Mouse (Mus musculus): ENCODE results near the gene Them5.

The Them5 gene

DNA sequence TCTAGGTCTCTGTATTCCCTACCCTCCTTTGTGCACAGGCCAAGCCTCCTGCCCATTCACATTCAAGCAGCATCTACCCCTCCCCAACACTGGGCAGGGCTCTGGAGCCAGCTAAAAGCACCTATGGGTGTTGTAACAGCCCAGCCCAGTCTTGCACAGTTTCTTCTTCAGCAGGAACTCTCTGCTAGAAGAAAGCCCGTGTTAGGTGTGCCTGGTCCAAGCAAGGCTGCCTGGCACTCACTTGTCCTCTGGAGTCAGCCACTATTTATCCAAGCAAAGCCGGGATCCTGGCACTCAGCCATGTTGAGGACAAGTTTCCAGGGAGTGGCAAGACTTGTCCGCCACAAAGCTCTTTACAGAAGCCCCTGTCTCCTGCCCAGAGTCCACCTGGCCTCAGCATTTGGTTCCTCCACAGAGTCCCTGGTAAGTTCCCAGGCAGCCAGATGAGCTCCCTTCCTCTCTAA, at the start of gene Them5:
TSS of gene Them5 (plus strand) at position 141 of the 464 bp plus-strand sequence.
- in situ Hi-C loops (cut with MboI, MseI) = no loop called here

DNA sequence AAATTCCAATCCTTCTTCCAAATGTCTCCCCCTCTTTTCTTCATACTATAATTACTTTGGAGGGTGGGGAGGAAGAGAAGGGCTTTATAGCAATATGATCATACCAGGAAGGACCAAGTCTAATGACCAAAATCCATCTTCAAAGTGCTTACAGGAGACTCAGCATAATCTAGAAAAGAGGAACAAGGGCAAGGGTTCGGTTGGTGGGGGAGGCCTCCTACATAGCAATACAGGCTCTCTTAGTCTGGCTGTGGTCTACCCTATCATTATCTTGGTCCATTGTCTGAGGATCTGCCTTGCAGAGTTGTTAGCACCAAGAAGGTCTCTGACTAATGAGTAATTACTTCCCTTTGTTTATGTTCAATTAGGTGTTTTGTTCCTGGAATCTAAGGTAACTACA, 36.4 kb upstream of the Them5 start:
- in situ Hi-C loops (cut with MboI, MseI) = no loop called here

DNA sequence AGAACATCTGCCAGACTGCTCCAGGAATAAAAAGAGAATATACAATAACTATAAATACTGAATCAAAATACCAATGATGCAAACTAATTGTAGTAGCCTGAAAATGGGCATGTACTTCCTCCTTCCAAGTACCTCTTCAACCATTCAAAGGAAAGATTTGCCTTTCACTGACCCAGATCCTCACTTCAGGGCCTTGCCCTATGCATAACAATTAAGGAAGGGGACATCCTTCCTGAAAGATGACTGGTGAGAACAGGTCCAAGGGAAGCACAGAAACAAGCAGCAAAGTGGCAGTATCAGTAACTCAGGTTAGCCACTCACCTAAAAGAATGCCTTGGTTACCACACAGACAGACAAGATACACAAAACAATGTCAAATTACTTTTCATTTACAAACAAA, 34.9 kb upstream of the Them5 start:
- in situ Hi-C loops (cut with MboI, MseI) = no loop called here

DNA sequence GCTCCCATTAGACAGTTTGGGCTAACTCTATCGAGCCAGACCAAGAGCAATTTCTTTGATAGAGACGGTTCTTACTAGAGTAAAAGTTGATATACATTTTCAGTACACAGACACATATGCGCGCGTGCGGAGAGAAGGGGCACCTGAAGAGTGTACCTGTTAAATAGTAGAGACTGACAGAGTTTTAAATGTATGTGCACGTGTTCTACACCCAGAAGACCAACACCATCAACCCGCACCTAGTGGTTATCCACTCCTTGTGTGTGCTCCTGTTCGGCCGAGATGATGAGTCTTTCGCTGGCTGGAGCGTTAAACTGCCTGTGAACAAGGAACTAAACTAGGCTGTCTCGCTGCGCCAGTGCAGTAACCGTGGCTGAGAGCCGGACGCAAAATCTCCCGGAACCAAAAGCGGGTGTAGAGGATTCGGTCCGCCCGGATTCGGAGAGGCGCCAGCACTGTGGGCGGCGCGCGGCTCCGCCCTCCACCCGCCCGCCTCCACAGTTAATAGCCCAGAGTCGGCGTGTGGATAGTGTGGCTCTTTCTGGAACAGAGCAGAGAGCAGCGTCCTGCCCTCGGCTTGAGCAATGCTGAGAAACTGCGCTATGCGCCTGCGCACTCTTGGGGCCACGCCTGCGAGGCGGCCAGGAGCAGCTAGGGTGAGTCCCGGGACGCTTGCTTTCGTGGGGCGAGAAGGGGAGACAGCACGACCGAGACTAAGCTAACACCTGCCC, 32.1 kb upstream of the Them5 start, which contains the start of gene Them4:
TSS of gene Them4 (plus strand) at position 457 of the 731 bp plus-strand sequence.
- in situ Hi-C loops (cut with MboI, MseI) = no loop called here

DNA sequence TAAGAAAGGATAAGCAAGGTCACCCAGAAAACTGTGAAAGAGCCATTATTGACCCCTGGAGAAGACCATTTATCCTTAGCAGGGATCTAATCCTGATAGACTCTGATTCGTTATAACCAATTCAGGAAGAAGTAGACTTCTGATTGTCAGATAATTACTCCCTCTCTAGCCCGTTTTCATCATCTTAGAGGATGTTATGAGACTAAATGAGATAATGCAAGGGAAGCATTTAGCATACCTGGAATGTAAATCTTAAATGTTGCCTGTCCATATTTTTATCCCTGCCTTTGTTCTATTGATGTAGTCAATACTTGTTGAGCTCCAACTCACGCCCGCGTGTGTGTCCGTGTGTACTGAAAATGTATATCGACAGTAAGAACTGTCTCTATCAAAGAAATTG, 31.4 kb upstream of the Them5 start:
- in situ Hi-C loops (cut with MboI, MseI) = no loop called here

DNA sequence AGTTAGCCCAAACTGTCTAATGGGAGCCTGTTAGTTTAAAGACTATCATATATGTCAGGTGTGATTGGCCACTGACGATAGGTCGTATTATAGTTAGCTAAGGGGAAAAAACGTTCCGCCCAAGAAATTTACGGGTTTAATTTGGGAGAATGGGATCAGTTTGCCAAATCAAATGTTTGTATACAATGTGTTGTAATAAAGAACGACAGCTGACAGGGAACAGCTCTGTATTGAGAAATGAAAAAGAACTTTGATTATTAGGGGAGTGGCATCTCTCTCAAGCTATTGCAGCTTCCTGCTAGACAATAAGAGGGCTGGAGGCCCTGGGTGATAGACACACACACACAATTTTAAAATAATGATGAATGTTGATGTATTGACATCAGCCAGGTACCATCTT, 31.0 kb upstream of the Them5 start:
- in situ Hi-C loops (cut with MboI, MseI) = no loop called here

DNA sequence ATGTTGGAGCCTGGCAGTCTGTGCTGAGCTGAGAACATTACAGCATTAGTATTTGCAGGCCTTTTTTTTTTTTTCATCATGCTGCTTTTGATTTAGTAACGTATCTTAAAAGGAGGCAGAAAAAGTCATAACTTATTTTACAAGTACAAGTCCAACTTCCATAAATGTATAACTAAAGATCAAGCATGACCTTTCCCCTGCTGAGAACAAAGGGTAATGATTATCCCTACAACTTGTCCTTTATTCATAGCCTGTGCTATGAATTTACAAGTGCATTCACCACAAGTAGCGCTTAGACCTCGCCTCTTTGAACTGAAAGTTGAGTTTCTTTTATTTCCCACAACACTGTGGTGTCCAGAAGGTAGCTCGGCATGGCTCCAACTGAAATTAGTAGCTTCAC, 30.5 kb upstream of the Them5 start:
- in situ Hi-C loops (cut with MboI, MseI) = no loop called here

DNA sequence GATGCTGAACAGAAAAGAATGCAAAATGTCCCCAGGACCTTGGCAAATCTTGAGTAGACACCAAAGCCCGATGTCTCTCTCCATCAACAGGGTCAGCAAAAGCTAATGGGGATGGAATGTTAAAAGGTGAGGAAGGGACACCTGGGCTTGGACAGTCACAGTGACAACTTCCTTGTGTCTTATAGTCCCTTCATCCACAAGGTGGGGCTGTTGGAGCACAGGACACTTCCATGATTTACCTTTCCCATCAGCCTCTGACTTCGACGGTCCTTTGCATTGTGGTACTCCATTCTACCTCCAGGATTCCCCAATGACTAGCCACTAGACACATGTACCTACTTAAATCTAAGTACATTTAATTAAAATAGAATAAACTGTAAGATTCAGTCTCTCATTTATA, 13.2 kb upstream of the Them5 start:
- in situ Hi-C loops (cut with MboI, MseI) = no loop called here

DNA sequence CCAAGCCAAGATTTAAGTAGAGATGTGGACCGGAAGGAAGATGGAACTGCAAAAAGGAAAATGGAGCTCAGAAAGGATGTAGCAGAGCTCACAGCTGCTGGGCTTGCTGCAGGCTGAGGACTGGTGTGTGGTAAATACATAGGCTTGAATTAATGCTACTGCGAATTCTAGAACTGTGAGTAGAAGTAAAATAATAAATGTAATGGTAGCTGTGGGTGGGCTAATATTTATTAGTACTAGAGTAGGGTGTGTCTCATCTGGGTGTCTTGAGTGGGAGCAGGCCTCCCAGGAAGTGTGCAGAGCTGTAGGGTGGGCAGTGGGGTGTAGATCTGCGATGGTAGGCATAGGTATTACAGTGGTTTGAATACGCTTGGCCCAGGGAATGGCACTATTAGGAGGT, 7.5 kb upstream of the Them5 start:
- in situ Hi-C loops (cut with MboI, MseI) = no loop called here

DNA sequence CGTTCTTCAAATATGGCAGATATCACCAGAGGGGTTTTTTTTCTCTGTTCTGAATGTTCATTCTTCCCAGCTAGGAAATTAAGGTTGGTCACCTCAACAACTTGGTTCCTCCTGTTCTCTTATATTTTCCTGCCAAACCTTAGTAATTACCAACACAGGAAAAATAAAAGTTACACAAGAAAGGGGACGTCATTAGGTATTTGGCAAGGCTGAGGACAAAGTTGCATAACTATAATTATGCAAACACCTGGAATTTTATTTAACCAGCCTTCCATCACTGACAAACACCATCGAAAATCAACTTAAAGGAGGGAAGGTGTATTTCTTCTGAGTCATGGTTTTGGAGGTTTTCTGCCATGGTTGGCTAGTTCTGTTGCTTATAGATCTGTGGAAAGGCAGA, 3.4 kb upstream of the Them5 start:
- in situ Hi-C loops (cut with MboI, MseI) = no loop called here

DNA sequence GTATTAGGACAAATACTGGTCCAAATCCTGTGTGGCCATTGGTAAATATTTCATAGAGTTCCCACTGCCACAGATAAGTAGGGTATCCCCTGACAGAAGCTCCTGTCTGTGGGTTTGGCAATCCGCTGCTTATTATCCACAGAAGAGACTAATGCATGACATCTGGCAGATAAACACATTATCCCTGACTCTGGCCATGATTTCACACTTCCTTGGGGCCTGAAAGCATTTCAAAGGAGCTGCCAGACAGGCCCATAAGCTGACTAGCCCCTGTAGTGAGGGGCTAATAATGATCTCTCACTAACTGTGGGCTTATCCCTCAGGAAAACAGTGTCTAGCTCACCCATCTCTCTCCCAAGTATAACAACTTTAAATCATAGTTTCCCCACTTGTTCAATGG, 653 bp downstream of the Them5 start:
- in situ Hi-C loops (cut with MboI, MseI) = no loop called here

DNA sequence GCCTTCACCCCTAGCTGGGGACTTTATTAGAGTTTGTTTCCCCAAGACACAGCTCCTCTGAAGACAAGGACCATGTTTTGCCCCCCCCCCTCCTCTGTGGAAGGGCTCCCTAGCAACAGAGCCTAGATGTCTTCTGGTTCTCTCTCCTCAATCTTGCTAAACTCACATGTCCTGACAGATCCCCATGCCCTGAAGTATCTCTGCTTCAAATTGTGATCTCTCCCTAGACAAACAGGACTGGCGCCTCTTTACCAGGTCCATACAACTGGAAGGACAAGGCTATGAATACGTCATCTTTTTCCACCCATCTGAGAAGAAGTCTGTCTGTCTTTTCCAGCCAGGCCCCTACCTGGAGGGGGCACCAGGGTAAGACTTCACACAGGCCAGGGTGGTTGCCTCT, 2.3 kb downstream of the Them5 start:
- in situ Hi-C loops (cut with MboI, MseI) = no loop called here

DNA sequence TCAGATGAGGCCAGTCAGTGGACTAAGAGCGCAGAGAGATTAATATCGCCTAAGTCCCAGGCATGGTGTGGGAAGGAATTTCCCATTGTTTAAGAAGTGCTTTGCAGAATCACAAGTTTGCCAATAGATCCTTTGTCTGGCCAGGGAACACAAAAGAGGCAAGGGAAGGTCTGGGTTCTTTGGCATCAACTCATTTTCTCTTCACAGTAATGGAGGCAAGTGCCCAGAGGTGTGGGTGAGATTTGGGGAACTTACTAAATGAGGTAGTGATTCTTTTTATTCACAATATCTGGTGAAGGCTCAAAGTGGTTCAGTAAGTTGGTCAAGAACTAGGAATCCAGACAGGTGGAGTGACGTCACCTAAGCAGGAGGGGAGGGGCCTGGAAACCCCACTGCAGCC, 3.0 kb downstream of the Them5 start:
- in situ Hi-C loops (cut with MboI, MseI) = no loop called here

DNA sequence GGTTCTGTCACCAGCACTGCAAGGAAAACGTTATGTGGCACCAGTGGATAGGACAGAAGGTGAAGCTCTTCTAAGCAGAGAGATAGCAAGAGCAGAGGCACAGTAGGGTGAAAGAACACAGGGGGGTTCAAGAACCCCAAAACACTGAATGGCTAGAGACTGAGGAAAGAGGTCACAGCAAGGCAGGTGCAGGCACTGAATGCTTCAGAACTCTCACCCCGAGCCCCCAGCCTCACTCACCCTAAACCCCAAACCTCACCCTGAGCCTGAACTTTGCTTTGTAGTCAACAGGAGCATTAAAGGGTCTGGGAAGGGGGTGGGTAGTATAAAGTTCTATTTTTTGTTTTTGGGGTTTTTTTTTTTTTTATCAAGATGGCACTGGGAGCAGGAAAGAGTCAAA, 6.2 kb downstream of the Them5 start:
- in situ Hi-C loops (cut with MboI, MseI) = no loop called here

DNA sequence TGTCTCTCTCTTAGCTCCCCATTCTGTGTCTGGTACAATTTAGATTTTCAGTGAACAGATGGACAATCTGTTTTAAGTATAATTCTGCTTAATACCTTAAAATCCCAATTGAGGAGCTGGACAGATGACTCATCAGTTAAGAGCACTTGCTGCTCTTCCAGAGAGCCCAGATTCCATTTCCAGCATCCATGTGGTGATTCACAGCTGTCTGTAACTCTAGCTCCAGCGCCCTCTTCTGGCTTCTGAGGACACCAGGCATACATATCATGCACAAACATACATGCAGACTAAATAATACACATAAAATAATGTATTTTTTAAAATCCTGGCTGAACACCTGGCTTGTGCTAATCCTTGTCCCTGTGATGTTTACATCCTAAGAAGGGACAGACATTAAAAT, 18.9 kb downstream of the Them5 start:
- in situ Hi-C loops (cut with MboI, MseI) = no loop called here

DNA sequence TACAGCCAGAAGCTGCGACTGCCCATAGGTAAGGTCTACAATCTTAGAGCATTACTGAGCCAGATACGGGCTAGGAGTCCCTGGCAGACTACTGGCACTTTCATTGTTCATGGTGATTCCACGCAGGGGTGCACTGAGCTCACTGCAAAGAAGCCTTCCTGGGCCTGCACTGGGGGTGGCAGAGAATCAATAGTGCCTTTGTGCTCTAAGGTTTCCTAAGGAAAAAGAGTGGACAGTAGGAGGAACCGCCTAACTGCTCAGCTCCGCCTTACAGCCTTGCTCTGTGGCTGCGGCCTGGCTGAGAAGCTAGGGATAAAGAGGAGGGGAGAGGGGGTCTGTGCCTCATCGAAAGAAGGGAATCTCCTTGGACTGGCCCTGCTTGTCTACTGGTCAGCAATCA, 20.2 kb downstream of the Them5 start, which contains the start of gene C2cd4d:
TSS of gene C2cd4d (plus strand) at position 301 of the 400 bp plus-strand sequence.
- in situ Hi-C loops (cut with MboI, MseI) = no loop called here

DNA sequence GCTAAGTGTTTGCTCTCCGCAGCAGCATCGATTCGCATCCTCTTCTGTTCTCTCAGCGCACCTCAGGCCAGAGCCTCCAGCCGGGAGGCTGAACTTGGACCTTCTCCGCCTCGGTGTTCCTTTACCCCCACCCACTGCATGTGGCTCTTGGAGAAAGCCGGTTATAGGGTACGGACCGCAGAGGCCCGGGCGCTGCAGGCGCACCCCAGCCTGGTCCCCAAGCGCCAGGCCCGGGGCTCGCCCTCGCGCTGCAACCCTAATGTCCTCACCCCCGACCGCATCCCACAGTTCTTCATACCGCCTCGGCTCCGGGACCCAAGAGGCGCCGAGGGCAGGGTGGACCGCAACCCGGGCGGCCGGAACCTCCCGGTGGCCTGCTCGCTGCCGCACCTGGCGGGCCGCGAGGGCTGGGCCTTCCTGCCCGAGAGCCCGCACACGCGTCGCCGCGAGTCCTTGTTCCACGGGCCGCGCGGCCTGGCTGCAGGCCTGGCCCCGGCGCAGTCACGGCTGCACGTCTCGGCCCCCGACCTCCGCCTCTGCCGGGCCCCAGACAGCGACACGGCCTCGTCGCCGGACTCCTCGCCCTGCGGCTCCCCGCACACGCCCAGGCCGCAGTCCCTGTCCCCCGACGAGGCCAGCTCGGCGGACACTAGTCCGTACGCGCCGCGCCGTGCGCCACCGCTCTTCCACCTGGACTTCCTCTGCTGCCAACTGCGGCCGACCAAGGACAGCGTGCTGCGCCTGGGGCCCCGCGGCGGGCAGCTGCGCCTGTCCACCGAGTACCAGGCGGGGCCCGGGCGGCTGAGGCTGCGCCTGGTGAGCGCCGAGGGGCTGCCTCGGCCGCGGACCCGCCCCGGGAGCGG, 21.6 kb downstream of the Them5 start:
- in situ Hi-C loops (cut with MboI, MseI) = no loop called here

DNA sequence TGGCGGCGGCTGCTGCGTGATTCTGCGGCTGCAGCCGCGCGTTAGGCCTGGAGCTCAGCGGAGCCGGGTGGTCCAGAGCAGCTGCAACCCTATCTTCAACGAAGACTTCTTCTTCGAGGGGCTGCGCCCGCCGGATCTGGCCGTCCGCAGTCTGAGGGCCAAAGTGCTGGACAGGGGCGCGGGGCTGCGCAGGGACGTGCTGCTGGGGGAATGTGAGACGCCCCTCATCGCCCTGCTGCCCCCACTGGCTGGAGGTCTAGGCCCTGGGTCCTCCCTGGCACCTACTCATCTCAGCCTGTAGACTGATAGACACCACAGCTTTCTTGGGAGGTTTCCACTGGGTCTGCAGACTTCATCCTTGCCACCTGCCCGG, 22.2 kb downstream of the Them5 start:
- in situ Hi-C loops (cut with MboI, MseI) = no loop called here

DNA sequence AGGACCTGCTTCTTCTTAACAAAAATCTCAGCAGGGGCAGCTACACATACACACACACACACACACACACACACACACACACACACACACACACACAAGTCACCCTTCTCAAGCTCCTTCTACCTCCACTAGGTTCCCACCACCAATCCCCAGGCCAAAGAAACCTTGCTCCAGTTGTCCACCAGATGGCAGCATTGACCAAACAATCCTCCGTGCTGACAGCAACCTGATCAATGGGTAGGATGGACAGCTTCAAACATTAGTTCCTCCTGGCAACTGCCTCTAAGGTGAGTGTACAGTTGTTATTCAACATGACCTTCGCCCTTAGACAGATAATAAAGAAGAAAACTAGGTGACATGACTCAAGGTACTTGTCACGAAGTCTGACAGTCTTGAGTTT, 24.9 kb downstream of the Them5 start:
- in situ Hi-C loops (cut with MboI, MseI) = no loop called here

DNA sequence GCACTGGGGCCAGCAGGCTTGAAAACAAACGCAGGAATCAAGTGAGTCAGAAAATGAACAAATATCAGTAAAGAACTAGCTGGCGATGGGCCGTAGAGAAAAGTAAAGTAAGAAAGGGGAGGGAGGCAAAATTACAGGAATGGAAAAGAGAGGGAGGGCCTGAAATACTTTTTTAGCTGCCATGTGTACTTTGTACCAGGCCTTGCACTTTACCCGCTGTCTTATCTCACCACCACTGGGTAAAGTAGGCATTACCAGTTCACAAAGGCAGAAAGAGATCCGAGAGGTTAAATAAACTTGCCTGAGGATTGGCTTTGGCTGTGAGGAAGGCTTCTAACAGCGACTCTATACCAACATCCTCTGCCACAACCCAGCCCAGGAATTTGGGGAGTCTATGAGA, 25.6 kb downstream of the Them5 start:
- in situ Hi-C loops (cut with MboI, MseI) = no loop called here

DNA sequence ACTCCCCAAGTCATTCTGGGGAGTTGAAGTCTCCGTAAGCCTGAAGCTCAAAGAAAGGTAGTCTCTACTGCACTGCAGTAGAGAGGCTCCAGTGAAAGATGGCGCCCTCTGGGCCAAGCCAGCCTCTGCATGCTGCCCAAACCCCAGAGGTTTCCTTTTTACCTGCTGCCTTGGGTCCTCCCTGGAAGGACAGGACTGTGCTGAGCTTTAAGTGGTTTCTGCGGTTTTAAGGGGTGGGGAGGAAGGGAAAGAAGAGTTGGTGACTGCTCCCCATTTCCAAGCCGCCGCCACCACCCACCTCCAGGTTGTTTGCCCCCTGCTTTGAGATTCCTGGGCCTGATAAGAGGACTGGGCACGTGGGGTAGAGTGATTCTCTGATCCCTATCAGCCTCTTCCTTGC, 26.7 kb downstream of the Them5 start:
- in situ Hi-C loops (cut with MboI, MseI) = no loop called here

DNA sequence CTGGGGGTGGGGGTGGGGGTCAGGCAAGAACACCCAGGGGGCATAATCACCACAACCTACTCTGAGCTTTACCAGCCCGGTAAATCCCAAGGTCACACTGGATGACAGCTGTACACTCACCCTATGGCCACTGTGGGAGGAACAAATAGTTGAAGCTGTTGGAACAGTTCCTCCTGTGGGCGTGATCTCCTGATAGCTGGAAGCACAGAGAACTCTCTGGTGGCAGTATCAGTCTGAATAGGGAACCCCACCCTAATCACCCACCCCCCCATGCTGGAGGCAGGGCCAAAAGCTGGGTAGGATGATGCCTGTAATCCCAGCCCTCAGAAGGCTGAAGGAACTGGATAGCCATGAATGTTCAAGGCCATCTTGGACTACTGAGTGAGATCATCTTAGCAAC, 27.8 kb downstream of the Them5 start:
- in situ Hi-C loops (cut with MboI, MseI) = loop anchor here in 1 of 2 experiments (10.0 kb wide), 1 partner anchor 475 kb away; no protein-coding TSS in a partner anchor

DNA sequence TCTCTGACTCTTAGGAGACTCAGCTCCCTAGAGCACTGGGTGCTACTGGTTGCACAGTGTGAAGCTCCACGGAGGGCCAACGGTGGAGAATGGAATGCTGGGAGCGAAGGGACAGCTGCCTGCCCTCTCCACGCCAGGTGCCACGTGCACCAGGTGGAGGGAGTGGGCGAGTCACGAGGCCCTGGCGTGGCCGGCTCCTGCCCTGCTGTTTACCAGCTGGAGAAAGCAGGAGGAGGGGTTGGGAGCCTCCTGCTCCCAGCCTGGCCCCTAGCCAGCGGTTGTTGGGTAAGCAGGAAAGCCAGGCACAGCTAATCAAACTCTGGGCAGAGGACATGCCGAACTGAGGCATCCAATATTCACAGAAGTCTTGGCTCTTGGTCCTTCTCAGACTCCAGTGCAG, 29.7 kb downstream of the Them5 start:
- in situ Hi-C loops (cut with MboI, MseI) = loop anchor here in 1 of 2 experiments (10.0 kb wide), 1 partner anchor 473 kb away; no protein-coding TSS in a partner anchor
